In the genomic region with DNA sequence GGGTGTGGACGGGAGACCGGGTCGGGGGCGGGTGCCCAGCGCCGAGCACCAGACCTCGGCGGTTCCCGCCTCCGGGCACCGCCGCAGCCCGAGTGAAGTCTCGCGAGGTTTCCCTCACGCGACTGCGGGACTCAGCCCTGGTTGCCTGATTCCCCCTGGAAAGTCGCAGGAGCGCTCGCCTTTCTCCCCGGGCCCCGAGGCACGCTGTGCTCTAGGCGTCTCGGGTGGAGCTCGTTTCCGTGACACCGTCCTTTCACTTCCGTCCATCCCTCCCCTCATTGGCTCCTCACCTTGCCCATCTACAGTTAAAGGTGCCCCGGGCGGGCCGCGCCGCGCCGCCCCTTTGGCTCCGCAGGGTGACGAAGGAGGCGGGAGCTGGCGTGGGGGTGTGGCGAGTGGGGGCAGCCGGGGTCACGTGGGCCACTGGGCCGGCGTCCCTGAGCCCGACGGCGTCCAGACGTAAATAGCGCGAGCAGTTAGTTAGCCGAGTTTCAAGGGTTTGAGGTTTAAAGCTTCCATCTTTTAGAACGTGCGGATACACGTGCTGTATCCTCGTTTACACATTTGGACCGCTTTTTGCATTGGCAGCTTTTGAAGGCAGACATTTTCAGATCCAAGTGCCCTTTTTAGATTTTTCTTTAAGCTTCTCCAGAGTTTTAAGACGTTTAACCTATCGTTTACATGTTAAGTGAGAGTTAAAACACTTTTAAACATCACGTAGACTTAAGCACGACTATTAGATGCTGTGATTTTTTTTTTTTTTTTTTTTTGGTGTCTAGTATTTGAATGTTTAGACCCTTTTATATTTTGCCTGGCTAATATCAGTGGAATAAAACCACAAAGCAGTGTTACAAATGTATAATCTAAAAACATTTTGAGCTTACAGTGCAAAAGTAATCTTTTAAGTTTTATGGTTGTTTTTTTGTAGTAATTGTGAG, we compare ENCODE assay signal across 1 mouse cellular context.
TF ChIP-seq lines count a peak whose summit lies in the region.

No protein-coding gene starts in this region.

TF ChIP-seq in CH12.LX, 34 proteins besides CTCF, POLR2A, EP300 and RAD21 (continued from another document):
- TF ChIP-seq MYC (IDR thresholded peaks at IDR 0.05; ENCODE audit: low read depth, low read length) (peak; percentile 99), KAT2A (IDR thresholded peaks at IDR 0.05; ENCODE audit: insufficient replicate concordance, low read length) (peak; percentile 63; the same call in 1 of the 2 replicates), MAFK (IDR thresholded peaks at IDR 0.05; ENCODE audit: insufficient replicate concordance, low read length) (no peak), JUN (IDR thresholded peaks at IDR 0.05; ENCODE audit: insufficient read depth, low read depth, low read length) (no peak), HCFC1 (IDR thresholded peaks at IDR 0.05; ENCODE audit: low read depth, low read length) (peak; percentile 77), TCF12 (IDR thresholded peaks at IDR 0.05; ENCODE audit: low read depth, low read length) (no peak; the same call in 1 of the 2 replicates), CHD2 (IDR thresholded peaks at IDR 0.05; ENCODE audit: low read length) (peak; percentile 72), SMC3 (IDR thresholded peaks at IDR 0.05; ENCODE audit: low read depth, low read length) (no peak), TBP (conservative IDR thresholded peaks at IDR 0.05; ENCODE audit: low read depth, low read length) (peak; percentile 86), USF1 (IDR thresholded peaks at IDR 0.05; ENCODE audit: low read depth, low read length) (peak; percentile 99), ZMIZ1 (IDR thresholded peaks at IDR 0.05; ENCODE audit: low read depth, low read length) (peak; percentile 89), ZNF384 (IDR thresholded peaks at IDR 0.05; ENCODE audit: low read depth, low read length) (peak; percentile 81), NELFE (IDR thresholded peaks at IDR 0.05; ENCODE audit: low read depth, low read length) (peak; percentile 68; the same call in 1 of the 2 replicates), ELF1 (IDR thresholded peaks at IDR 0.05; ENCODE audit: low read depth, low read length) (peak; percentile 80), SIN3A (IDR thresholded peaks at IDR 0.05; ENCODE audit: low read length) (no peak), PAX5 (IDR thresholded peaks at IDR 0.05; ENCODE audit: low read length) (no peak), E2F4 (IDR thresholded peaks at IDR 0.05; ENCODE audit: insufficient replicate concordance, low read depth, low read length) (peak; percentile 68; the same call in 1 of the 2 replicates)
